Mouse (Mus musculus) ES-E14 (cell line): ENCODE results near the gene Emc1. TPM values are rescaled to one million over a fixed set of nuclear protein-coding genes. Genes with fewer than 3 reads are reported as not detected.

ENCODE experiments used
- DNase-seq: peaks from one replicate; pipeline ENCODE4 v3.0.0-alpha.2; 2013; ENCODE audit warnings: low read depth, low spot score
- H3K27ac ChIP-seq: 2 replicates; pipeline ENCODE4 v1.5.1; 2012; ENCODE audit warnings: low read depth, mild to moderate bottlenecking, low read length, moderate library complexity, mixed read lengths; ENCODE audit not compliant: poor library complexity, insufficient read depth, severe bottlenecking
- H3K36me3 ChIP-seq: 2 replicates; pipeline ENCODE4 v1.6.1; 2012; ENCODE audit warnings: mild to moderate bottlenecking, low read length, moderate library complexity, mixed read lengths; ENCODE audit not compliant: control insufficient read depth, poor library complexity, insufficient read depth, severe bottlenecking
- H3K4me1 ChIP-seq, 2 experiments: fragments of 150-350 bp in 1 of 2; sonication (generic) in 1 of 2; 2 replicates each; pipeline ENCODE4 v1.6.1; 2012; ENCODE audit warnings: low read length in 2 of 2, mild to moderate bottlenecking in 1 of 2, mixed read lengths in 1 of 2; ENCODE audit not compliant: control insufficient read depth in 2 of 2, insufficient read depth in 2 of 2, poor library complexity in 1 of 2
- H3K4me3 ChIP-seq, 2 experiments: fragments of 150-350 bp in 1 of 2; sonication (generic) in 1 of 2; 2 replicates each; pipeline ENCODE4 v1.5.1; 2012; ENCODE audit warnings: low read length in 2 of 2, low read depth in 1 of 2, mild to moderate bottlenecking in 1 of 2, mixed read lengths in 1 of 2; ENCODE audit not compliant: insufficient read depth in 1 of 2, poor library complexity in 1 of 2, severe bottlenecking in 1 of 2
- H3K9ac ChIP-seq: 2 replicates; pipeline ENCODE4 v1.6.1; 2012; ENCODE audit warnings: low read depth, mild to moderate bottlenecking, low read length, mixed read lengths; ENCODE audit not compliant: poor library complexity, insufficient read depth, severe bottlenecking
- H3K9me3 ChIP-seq: fragments of 150-350 bp; sonication (generic); 2 replicates; pipeline ENCODE4 v1.6.1; 2012; ENCODE audit warnings: low read depth, mild to moderate bottlenecking, low read length; ENCODE audit not compliant: control insufficient read depth, insufficient read depth
- CHD2 ChIP-seq: IDR thresholded peaks from 2 replicates; pipeline ENCODE4 v1.6.1; 2014; ENCODE audit warnings: mild to moderate bottlenecking, low read depth, low read length, inconsistent platforms
- HCFC1 ChIP-seq: IDR thresholded peaks from 2 replicates; pipeline ENCODE4 v1.6.1; 2012; ENCODE audit warnings: low read length, inconsistent platforms, borderline replicate concordance; ENCODE audit not compliant: insufficient read depth
- MAFK ChIP-seq: IDR thresholded peaks from 2 replicates; pipeline ENCODE4 v1.6.1; 2014; ENCODE audit warnings: mild to moderate bottlenecking, low read depth, low read length, inconsistent platforms; ENCODE audit not compliant: insufficient read depth
- ZC3H11A ChIP-seq: IDR thresholded peaks from 2 replicates; pipeline ENCODE4 v1.6.1; 2012; ENCODE audit warnings: low read depth, mild to moderate bottlenecking, inconsistent platforms, low read length, borderline replicate concordance
- ZNF384 ChIP-seq: IDR thresholded peaks from 2 replicates; pipeline ENCODE4 v1.6.1; 2012; ENCODE audit warnings: low read depth, low read length, inconsistent platforms
- in situ Hi-C, 2 experiments: fragments of 600-800 bp; cut with MboI; formaldehyde crosslinking; loops; one replicate each; pipeline ENCODE4 v1.15.1; 2025; ENCODE audit warnings: low sequenced_read_pairs in 2 of 2, inconsistent platforms in 1 of 2; ENCODE audit not compliant: unreplicated experiment in 2 of 2
- total RNA-seq: library from RNA; depleted of rRNA; stranded (reverse); fragments of 300-350 nt; gene quantifications from 2 replicates; pipeline ENCODE4 v1.2.3, GENCODE M21; 2012

The Emc1 gene
- total RNA-seq, 1 experiment = 88.0 TPM

- H3K27ac ChIP-seq = no peak overlapping the region
- H3K4me3 ChIP-seq = no peak overlapping the region
- no peak for DNase-seq
- TF ChIP-seq ZC3H11A (no peak), ZNF384 (no peak), MAFK (no peak), HCFC1 (no peak), CHD2 (no peak)
- H3K36me3 ChIP-seq = peaks cover 78% of the 10 kb centered on the region
- in situ Hi-C loops = no loop called here
- no peaks in the 10 kb centered on the region for H3K9me3 ChIP-seq
- H3K4me1 ChIP-seq = no peaks in the 10 kb centered on the region
- H3K9ac ChIP-seq = no peak overlapping the region
Observed at GRCm38 (mm10) chr4:139367336-139367735, 14.9 kb downstream of the Emc1 start.

- Histone ChIP-seq H3K9me3 (no peaks in the 10 kb centered on the region), H3K36me3 (peaks cover 75% of the 10 kb centered on the region), H3K9ac (no peak overlapping the region), H3K4me1 (peaks cover 0 to under 1% of the 10 kb centered on the region in 2 experiments; a peak in 1 of 4 replicates), H3K4me3 (no peak overlapping the region), H3K27ac (no peak overlapping the region)
- DNase-seq = no peak
- in situ Hi-C loops = no loop called here
- no peak for TF ChIP-seq ZC3H11A
- no peak for TF ChIP-seq CHD2
- TF ChIP-seq MAFK = no peak
- TF ChIP-seq ZNF384 = no peak
- TF ChIP-seq HCFC1 = no peak
Observed at GRCm38 (mm10) chr4:139368038-139368437, 15.7 kb downstream of the Emc1 start.

DNA sequence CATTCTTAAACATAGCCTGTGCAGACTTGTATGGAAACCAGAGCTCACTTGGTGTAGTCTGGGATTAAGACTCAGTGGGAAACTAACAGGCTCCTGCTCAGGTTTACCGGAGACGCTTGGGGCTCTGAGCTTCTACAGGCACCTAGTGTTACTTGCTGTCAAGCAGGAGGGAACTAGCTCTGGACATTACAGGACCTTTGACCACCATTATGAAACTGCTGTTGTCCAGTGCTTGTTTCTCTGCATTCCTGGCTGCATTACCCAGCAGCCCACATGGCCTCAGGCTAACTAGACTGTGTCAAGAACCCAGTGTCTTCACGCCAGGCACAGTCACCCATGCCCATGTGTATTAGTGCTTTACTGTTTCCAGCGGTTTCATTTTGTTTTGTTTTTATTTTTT is 20.7 kb downstream of the Emc1 start:
- Histone ChIP-seq H3K4me1 (peaks cover 0 to 3% of the 10 kb centered on the region in 2 experiments; a peak in 2 of 4 replicates), H3K36me3 (peaks cover 60% of the 10 kb centered on the region), H3K9ac (no peak overlapping the region), H3K27ac (peak overlapping the region; percentile 27; the same call in 1 of the 2 replicates), H3K4me3 (no peak overlapping the region), H3K9me3 (no peaks in the 10 kb centered on the region)
- in situ Hi-C loops = no loop called here
- TF ChIP-seq MAFK (no peak), CHD2 (no peak), ZNF384 (no peak), ZC3H11A (no peak), HCFC1 (no peak)
- DNase-seq = no peak

- Histone ChIP-seq H3K9ac (no peak overlapping the region), H3K4me1 (peaks cover 0 to 3% of the 10 kb centered on the region in 2 experiments; a peak in 2 of 4 replicates), H3K27ac (peak overlapping the region; percentile 27; the same call in 1 of the 2 replicates), H3K36me3 (peaks cover 56% of the 10 kb centered on the region), H3K4me3 (no peak overlapping the region), H3K9me3 (no peaks in the 10 kb centered on the region)
- no peak for DNase-seq
- in situ Hi-C loops = no loop called here
- TF ChIP-seq ZC3H11A (no peak), CHD2 (no peak), MAFK (no peak), HCFC1 (no peak), ZNF384 (no peak)
Observed at GRCm38 (mm10) chr4:139373531-139373930, 21.1 kb downstream of the Emc1 start.
